8 mouse cellular contexts compared by ENCODE assay signal in genomic region chr5:113854494-113854893, GRCm38 (mm10). TPM values are rescaled to one million over a fixed set of nuclear protein-coding genes. Genes with fewer than 3 reads are reported as not detected.
DNase-seq lines count a peak whose midpoint lies in the region; ATAC-seq and TF ChIP-seq lines count a peak whose summit lies in the region.
"Had no signal": no experiment of that assay in that cellular context is flagged by ENCODE, and none has a peak within 500 bp of the region (broad histone marks: within the 10 kb centered on the region; RNA-seq: fewer than 3 reads in every experiment).

No protein-coding gene starts in this region.

- DNase-seq in R1 (ENCODE audit: low read depth, low spot score) = peak; percentile 82
- peak; percentile 71 for DNase-seq in c-Kit-positive CD71-positive TER-119-positive erythroid progenitor cells, embryonic 14.5 days (ENCODE audit: low spot score)
- peak; percentile 67 to 87 for DNase-seq in left cerebral cortex, postnatal 10 days (ENCODE audit: extremely low spot score in 1 of 2, low spot score in 2 of 2)
- peak in 1 of 2 experiments; percentile 75 for DNase-seq in spleen, adult 2 months (ENCODE audit: low read depth in 1 of 2, low spot score in 2 of 2)

- no peaks in the 10 kb centered on the region for H3K27me3 ChIP-seq in forebrain, embryonic 16.5 days (replicated peaks; ENCODE audit: control insufficient read depth, insufficient read depth, low read length)
- no peaks in the 10 kb centered on the region for H3K27me3 ChIP-seq in midbrain, embryonic 15.5 days (replicated peaks)
- H3K27me3 ChIP-seq in spleen, adult 2 months (ENCODE audit: control insufficient read depth, insufficient read depth, low read length) = no peaks in the 10 kb centered on the region

- intact Hi-C loops in left cerebral cortex, postnatal 10 days (cut with DNase I) = loop anchor here (2.0 kb wide), 1 partner anchor 100 kb away; no protein-coding TSS in a partner anchor

- H3K4me3 ChIP-seq in forebrain, embryonic 16.5 days (replicated peaks; ENCODE audit: low read length) = no peak overlapping the region
- H3K4me3 ChIP-seq in midbrain, embryonic 15.5 days = no peak overlapping the region
- H3K4me3 ChIP-seq in spleen, adult 2 months (ENCODE audit: extremely low read depth, insufficient read depth, insufficient read length) = no peak overlapping the region

- H3K4me1 ChIP-seq in forebrain, embryonic 16.5 days (replicated peaks; ENCODE audit: control insufficient read depth, insufficient read depth, low read length) = peaks cover 48% of the 10 kb centered on the region
- peaks cover 47% of the 10 kb centered on the region for H3K4me1 ChIP-seq in midbrain, embryonic 15.5 days
- peaks cover 3% of the 10 kb centered on the region; the same call in 1 of the 2 replicates for H3K4me1 ChIP-seq in spleen, adult 2 months (ENCODE audit: control insufficient read depth, insufficient read depth, insufficient read length)

- H3K4me2 ChIP-seq in forebrain, embryonic 16.5 days (ENCODE audit: low read length) = no peak overlapping the region
- H3K4me2 ChIP-seq in midbrain, embryonic 15.5 days = no peak overlapping the region

- TF ChIP-seq CTCF in spleen, adult 2 months (IDR thresholded peaks at IDR 0.05; ENCODE audit: extremely low read depth, insufficient read depth, insufficient read length, insufficient replicate concordance) = peak; percentile 98

- TF ChIP-seq POLR2A in spleen, adult 2 months (IDR thresholded peaks at IDR 0.05; ENCODE audit: low read depth, low read length) = no peak

- H3K27ac ChIP-seq in forebrain, embryonic 16.5 days (ENCODE audit: low read length) = no peak overlapping the region; the same call in 1 of the 2 replicates
- H3K27ac ChIP-seq in midbrain, embryonic 15.5 days = peak overlapping the region; percentile 73; the same call in 1 of the 2 replicates
- H3K27ac ChIP-seq in spleen, adult 2 months (ENCODE audit: insufficient read depth, low read length) = no peak overlapping the region
- H3K27ac ChIP-seq: macrophage had no signal

- H3K9me3 ChIP-seq in forebrain, embryonic 16.5 days (ENCODE audit: control insufficient read depth, low read length) = no peaks in the 10 kb centered on the region
- no peaks in the 10 kb centered on the region for H3K9me3 ChIP-seq in midbrain, embryonic 15.5 days

- peaks cover 11% of the 10 kb centered on the region for H3K36me3 ChIP-seq in forebrain, embryonic 16.5 days (ENCODE audit: control insufficient read depth, insufficient read depth)
- peaks cover 9% of the 10 kb centered on the region; the same call in 1 of the 2 replicates for H3K36me3 ChIP-seq in midbrain, embryonic 15.5 days (replicated peaks)
- peaks cover 17% of the 10 kb centered on the region for H3K36me3 ChIP-seq in spleen, adult 2 months (ENCODE audit: control insufficient read depth, insufficient read depth, low read length)

- WGBS in forebrain, embryonic 16.5 days = 41% methylated on average over 14 of the region's 14 CpGs
- WGBS in midbrain, embryonic 15.5 days = 41% methylated on average over 14 of the region's 14 CpGs
- 31% methylated on average over 14 of the region's 14 CpGs for WGBS in spleen, adult 2 months

- peak; percentile 33; the same call in 1 of the 2 replicates for ATAC-seq in forebrain, embryonic 16.5 days
- peak; percentile 74 to 86 for ATAC-seq in hematopoietic stem cell, adult 5-6 weeks (replicated peaks in 1 of 2; ENCODE audit: insufficient read depth in 1 of 2, low FRiP score in 2 of 2, low TSS enrichment in 1 of 2, low read depth in 1 of 2, poor library complexity in 2 of 2, severe bottlenecking in 2 of 2)
- ATAC-seq in midbrain, embryonic 15.5 days (replicated peaks) = no peak

- no peak overlapping the region for H3K9ac ChIP-seq in forebrain, embryonic 16.5 days (replicated peaks; ENCODE audit: low read depth, low read length)
- no peak overlapping the region for H3K9ac ChIP-seq in midbrain, embryonic 15.5 days

RNA-seq across cellular contexts. Expression of gene Selplg, which starts 22.1 kb away (rescaled TPM):
- polyA plus RNA-seq in forebrain, embryonic 16.5 days (2015; fragmentation: Nextera tagmentation; extraction: Ambion mirVana) = 1.8 and 2.0 TPM in 2 replicates
- total RNA-seq in hematopoietic stem cell, adult 5-6 weeks (2017) = 83.9 and 95.7 TPM in 2 replicates
- 10 to 100 TPM; 16.1 to 18.7 TPM for total RNA-seq in left cerebral cortex, postnatal 10 days (2021)
- 2.4 and 2.8 TPM in 2 replicates for polyA plus RNA-seq in midbrain, embryonic 15.5 days (2015; fragmentation: Nextera tagmentation; extraction: Ambion mirVana)
- 274 and 338 TPM in 2 replicates for polyA plus RNA-seq in spleen, adult 2 months (2012; rRNA removed)

RNA-seq across cellular contexts. Expression of gene Coro1c, which starts 54.1 kb away (rescaled TPM):
- polyA plus RNA-seq in forebrain, embryonic 16.5 days (2015; fragmentation: Nextera tagmentation; extraction: Ambion mirVana) = 230 and 234 TPM in 2 replicates
- total RNA-seq in hematopoietic stem cell, adult 5-6 weeks (2017) = 85.8 and 110 TPM in 2 replicates
- 100 to 1,000 TPM; 117 to 122 TPM for total RNA-seq in left cerebral cortex, postnatal 10 days (2021)
- 198 and 206 TPM in 2 replicates for polyA plus RNA-seq in midbrain, embryonic 15.5 days (2015; fragmentation: Nextera tagmentation; extraction: Ambion mirVana)
- polyA plus RNA-seq in spleen, adult 2 months (2012; rRNA removed) = 37.9 and 38.3 TPM in 2 replicates

RNA-seq across cellular contexts. Expression of gene Tmem119, which starts 54.2 kb away (rescaled TPM):
- 4.4 and 7.9 TPM in 2 replicates for polyA plus RNA-seq in forebrain, embryonic 16.5 days (2015; fragmentation: Nextera tagmentation; extraction: Ambion mirVana)
- total RNA-seq in hematopoietic stem cell, adult 5-6 weeks (2017) = 1.1 and 1.8 TPM in 2 replicates
- 10 to 100 TPM; 12.0 to 16.0 TPM for total RNA-seq in left cerebral cortex, postnatal 10 days (2021)
- polyA plus RNA-seq in midbrain, embryonic 15.5 days (2015; fragmentation: Nextera tagmentation; extraction: Ambion mirVana) = 5.7 and 6.3 TPM in 2 replicates
- 3.0 and 4.8 TPM in 2 replicates for polyA plus RNA-seq in spleen, adult 2 months (2012; rRNA removed)
- polyA plus RNA-seq: macrophage had no signal

Comparison
In these comparisons a context has a peak if more than half of its experiments do, and no peak if none do; other contexts are left out.
1. RNA of gene Selplg, which starts 22.1 kb away (polyA plus RNA-seq): 274 to 338 TPM in spleen, adult 2 months; 2.4 to 2.8 TPM in midbrain, embryonic 15.5 days and 1.8 to 2.0 TPM in forebrain, embryonic 16.5 days; every median in the first group is over 10 times any median in the second.